Mouse (Mus musculus): ENCODE measurements at regions not wholly inside any gene's neighbourhood (a gene's known extent, or its start where the extent isn't known, plus 50 kb on each side); places are given as distances from the start of the nearest gene placed in this dataset.
A peak's percentile ranks its signal among the peaks of the same experiment; 100 is the strongest.

GRCm38 (mm10) chr2:51457717-51458116, 169.6 kb upstream of the Tas2r134 start:
- no peak for DNase-seq (ENCODE audit: inconsistent age in 2 of 2, low spot score in 1 of 2)

- no peak for DNase-seq (ENCODE audit: inconsistent age in 2 of 2, low spot score in 1 of 2)
Measured at GRCm38 (mm10) chr2:51452816-51453215, 174.5 kb upstream of the Tas2r134 start.

DNA sequence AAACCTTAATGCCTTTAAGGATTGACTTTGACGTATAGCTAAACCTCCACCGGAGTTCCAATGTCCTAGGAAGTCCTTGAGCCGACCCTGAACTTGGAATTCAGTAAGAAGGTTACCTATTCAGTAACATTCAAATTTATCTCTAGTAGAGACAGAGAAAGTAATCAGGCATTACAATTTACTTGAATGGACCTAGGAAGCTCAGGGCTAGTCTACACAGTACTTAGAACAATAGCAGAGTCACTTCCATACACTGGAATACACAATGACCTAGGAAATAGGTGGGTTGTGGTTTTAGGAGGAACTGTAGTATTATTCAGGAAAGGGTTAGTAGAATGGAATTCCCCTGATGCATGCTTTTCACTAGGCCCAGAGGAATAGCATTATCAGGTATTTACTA, 179.2 kb upstream of the Tas2r134 start:
- DNase-seq (ENCODE audit: inconsistent age in 2 of 2, low spot score in 1 of 2): no peak

DNA sequence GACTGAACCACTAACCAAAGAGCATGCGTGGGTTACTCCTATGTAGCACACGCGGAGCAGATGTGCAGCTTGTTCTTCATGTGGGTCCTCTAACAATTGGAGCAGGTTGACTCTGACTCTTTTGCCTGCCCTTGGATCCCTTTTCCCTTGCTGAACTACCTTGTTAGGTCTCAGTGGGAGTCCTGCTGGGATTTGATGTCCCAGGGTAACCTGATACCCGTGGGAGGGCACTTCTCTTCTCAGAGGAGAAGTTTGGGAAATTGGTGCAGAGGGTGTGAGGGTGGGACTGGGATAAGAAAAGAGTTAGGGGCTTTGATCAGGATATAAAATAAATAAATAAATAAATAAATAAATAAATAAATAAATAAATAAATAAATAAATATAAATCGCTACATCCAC, 179.7 kb upstream of the Tas2r134 start:
- no peak for DNase-seq (ENCODE audit: inconsistent age in 2 of 2, low spot score in 1 of 2)

GRCm38 (mm10) chr2:51444386-51445080, 182.8 kb upstream of the Tas2r134 start:
- DNase-seq (ENCODE audit: inconsistent age in 2 of 2, low spot score in 1 of 2): no peak

DNA sequence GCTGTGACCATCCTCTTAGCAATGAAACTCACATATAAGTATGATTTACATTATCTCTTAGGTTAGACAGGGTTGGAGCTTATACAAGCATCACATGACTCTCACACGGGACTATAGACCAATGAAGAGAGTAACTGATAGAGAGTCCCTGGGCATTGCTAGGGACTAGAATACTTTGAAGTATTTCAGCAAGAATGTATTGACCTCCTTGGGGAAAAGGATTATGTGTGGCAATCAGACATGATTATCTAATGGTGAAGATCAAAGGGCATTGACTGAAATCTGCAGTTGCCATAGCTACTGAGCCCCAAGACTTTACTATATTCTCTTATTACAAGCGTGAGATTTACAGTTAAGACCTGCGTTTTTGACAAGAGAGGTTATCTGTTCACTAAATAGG, 183.4 kb upstream of the Tas2r134 start:
- no peak for DNase-seq (ENCODE audit: inconsistent age in 2 of 2, low spot score in 1 of 2)

DNA sequence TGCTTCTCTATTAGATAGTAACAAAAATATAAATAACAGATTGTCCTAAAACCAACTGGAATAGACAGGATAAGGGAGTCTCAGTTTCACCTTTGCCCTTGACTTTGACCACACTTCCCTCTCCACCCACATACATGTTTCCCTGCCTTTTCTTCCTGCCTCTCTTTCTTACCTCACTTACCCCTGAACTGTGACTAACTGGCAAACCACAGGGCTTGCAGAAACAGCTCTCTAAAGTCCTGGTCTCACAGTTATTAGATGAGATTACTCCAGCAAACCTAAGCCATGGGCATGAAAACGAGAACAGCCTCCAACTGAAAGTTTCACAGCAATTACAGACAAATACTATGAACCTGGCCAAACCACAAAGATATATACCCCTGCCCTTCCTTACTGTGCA, 188.3 kb upstream of the Tas2r134 start:
- no peak for DNase-seq (ENCODE audit: inconsistent age in 2 of 2, low spot score in 1 of 2)

GRCm38 (mm10) chr2:51436590-51436989, 190.7 kb upstream of the Tas2r134 start:
- DNase-seq (ENCODE audit: inconsistent age in 2 of 2, low spot score in 1 of 2): peak in 1 of 2 experiments; percentile 61

DNA sequence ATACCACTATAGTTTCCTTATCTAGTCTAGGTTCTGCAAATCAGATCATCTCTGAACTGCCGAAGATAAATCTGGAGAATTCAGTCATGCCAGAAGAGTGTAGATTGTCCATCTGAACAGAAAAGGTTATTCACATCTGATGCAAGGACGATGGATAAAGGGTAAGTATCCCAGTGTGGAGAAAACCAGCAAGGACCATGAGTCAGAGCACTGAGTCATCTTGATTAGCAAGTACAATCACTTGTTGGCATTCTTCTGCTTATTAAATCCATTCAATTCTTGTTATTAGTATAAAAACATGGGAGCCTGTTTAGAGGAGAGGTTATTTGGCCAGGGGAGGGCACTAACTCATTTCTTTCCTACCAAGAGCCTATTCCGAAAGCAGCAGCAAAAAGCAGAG, 195.7 kb upstream of the Tas2r134 start:
- peak; percentile 48 to 86 for DNase-seq (ENCODE audit: inconsistent age in 2 of 2, low spot score in 1 of 2)

DNA sequence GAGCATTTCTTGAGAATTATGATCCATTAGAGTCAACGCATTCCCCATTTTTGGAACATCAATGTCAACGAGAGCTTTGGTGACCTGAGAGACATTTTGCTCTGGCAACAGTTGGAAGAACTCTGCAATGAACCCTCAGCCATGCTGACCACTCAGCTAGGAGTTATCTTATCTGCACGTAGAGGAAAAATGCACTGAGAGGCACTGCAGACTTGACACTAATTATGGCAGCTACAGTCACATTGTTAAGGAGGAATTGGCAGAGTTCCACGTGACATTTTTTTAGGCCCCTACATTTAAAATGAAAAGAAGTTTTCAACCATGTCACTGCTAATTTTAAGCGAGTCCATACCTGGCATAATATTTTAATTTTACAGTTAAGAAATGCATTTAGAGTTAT, 197.6 kb upstream of the Tas2r134 start:
- no peak for DNase-seq (ENCODE audit: inconsistent age in 2 of 2, low spot score in 1 of 2)

DNA sequence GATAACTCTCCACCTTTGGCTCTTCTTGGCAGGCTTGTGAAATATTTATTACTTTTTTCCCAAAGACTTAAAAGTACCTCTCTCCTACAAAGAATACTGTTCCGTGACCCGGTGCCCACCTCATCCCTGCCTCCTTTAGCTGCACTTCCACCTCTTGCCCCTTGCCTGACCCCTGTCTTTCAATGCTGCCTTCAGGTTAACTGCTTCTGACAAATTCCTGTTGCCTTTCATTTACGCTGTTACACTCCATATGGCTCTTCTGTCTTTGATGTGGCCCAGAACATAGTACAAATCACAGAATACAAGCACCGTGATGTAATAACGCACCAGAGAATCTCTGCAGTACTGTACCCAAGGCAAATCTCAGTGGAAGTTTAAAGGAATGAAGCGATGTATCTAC, 204.9 kb upstream of the Tas2r134 start:
- no peak for DNase-seq (ENCODE audit: inconsistent age in 2 of 2, low spot score in 1 of 2)

GRCm38 (mm10) chr2:51417908-51418690, 209.2 kb upstream of the Tas2r134 start:
- DNase-seq (ENCODE audit: inconsistent age in 2 of 2, low spot score in 1 of 2): no peak

- DNase-seq (ENCODE audit: inconsistent age in 2 of 2, low spot score in 1 of 2): no peak
Measured at GRCm38 (mm10) chr2:51388390-51388789, 238.9 kb upstream of the Tas2r134 start.

GRCm38 (mm10) chr2:51387136-51387535, 238.2 kb upstream of the Rnd3 start:
- DNase-seq (ENCODE audit: inconsistent age in 2 of 2, low spot score in 1 of 2): no peak

DNA sequence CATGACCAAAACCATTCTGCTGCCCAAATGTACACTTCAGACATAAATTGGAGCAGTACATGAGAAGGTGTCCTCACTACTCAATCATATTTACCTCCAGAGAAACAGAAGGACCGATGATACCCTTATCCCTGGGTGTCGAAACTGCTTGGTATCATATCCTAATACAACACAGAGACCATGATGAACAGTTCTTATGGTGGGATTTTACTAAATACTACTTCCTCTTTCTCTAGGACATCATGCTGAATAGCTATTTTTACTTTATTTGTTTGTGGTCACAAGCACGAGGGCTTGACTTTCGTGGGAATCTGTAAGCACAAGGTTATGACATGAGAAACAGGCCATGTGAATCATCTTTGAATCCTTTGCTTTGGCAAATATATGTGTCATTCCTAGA, 227.7 kb upstream of the Rnd3 start:
- DNase-seq (ENCODE audit: inconsistent age in 2 of 2, low spot score in 1 of 2): peak in 1 of 2 experiments; percentile 41

GRCm38 (mm10) chr2:51374636-51375035, 225.7 kb upstream of the Rnd3 start:
- peak; percentile 52 to 57 for DNase-seq (ENCODE audit: inconsistent age in 2 of 2, low spot score in 1 of 2)

DNA sequence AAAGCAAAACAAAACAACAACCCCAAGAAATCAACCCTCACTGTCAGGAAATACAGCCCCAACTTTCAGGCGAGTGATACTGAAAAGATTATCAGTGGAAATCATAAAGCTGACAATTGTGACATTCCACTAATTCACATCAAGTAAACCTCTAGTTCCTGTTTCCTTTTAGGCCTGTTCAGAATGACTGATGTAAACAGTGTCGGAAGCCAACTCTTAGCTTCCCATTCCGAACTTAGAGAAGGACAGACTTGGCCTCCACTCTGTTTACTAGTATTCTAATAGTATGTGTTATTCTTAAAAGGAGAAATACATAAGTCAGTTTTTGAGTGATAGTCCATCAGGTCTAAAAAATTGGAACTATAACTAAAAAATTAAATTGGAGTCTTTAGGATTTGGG, 223.9 kb upstream of the Rnd3 start:
- no peak for DNase-seq (ENCODE audit: inconsistent age in 2 of 2, low spot score in 1 of 2)

GRCm38 (mm10) chr2:51362825-51363616, 214.1 kb upstream of the Rnd3 start:
- no peak for DNase-seq (ENCODE audit: inconsistent age in 2 of 2, low spot score in 1 of 2)

- no peak for DNase-seq (ENCODE audit: inconsistent age in 2 of 2, low spot score in 1 of 2)
Measured at GRCm38 (mm10) chr2:51355281-51355680, 206.4 kb upstream of the Rnd3 start.

- no peak for DNase-seq (ENCODE audit: inconsistent age in 2 of 2, low spot score in 1 of 2)
Measured at GRCm38 (mm10) chr2:51354800-51355199, 205.9 kb upstream of the Rnd3 start.

DNA sequence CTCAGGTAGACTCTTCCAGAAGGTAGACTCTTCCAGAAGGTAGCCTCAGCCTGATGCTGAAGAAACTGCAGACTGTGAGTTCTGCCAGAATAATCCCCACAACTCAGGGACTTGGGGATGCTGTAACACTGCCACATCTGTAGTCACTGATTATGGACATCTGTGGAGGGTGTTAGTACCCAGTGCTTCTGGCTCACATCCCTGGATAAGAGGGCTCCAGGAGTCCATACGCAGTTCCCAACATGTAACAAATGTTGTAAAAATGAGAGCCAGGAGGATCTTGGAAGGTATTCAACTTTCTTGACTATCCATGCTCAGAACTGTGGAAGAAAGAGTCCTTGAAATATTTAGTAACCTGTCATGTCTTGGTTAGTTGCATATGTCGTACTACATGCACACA, 200.7 kb upstream of the Rnd3 start:
- DNase-seq (ENCODE audit: inconsistent age in 2 of 2, low spot score in 1 of 2): no peak

DNA sequence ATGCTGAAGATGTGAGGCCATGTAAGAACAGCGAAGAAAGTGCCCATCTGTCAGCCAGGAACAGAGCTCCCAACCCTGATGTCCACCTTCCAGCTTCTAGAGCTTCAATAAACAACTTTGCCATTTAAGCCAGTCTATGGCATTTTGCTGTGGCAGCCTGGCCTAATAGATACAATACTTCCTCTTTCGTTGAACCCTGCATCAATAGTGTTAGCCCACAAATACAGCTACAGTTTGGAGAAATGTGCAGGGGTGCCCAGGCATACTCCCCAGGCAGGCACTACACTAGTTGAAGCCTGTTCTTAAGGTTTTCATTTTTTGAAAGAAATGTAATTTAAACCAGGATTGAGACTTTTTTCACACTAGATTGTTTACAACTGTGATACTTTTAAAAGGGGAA, 199.9 kb upstream of the Rnd3 start:
- DNase-seq (ENCODE audit: inconsistent age in 2 of 2, low spot score in 1 of 2): no peak

Data from adrenal gland, adult (tissue).